Mouse (Mus musculus) forebrain, embryonic 11.5 days (tissue): Measurements from ENCODE around the gene Prdm10. TPM values are rescaled to one million over a fixed set of nuclear protein-coding genes. Genes with fewer than 3 reads are reported as not detected.

Experiments used
- ATAC-seq: fragments of 200-750 bp; cut with Nextera tagmentation; replicated peaks from 2 replicates; pipeline ENCODE4 v1.8.0; 2017; ENCODE audit warnings: moderate TSS enrichment; ENCODE audit not compliant: low FRiP score
- DNase-seq: peaks from one replicate; pipeline ENCODE4 v3.0.0-alpha.2; 2017; ENCODE audit warnings: low spot score
- H3K27ac ChIP-seq: fragments of 300-500 bp; sonication (generic); 2 replicates; pipeline ENCODE4 v1.5.1; 2014; ENCODE audit warnings: low read depth, low read length
- H3K27me3 ChIP-seq: fragments of 300-500 bp; sonication (generic); 2 replicates; pipeline ENCODE4 v1.6.1; 2014; ENCODE audit warnings: mild to moderate bottlenecking, low read length, mixed read lengths; ENCODE audit not compliant: control insufficient read depth, insufficient read depth
- H3K36me3 ChIP-seq: fragments of 300-500 bp; sonication (generic); 2 replicates; pipeline ENCODE4 v1.6.1; 2014; ENCODE audit warnings: mild to moderate bottlenecking, low read length, moderate library complexity, mixed read lengths; ENCODE audit not compliant: control insufficient read depth, insufficient read depth
- H3K4me1 ChIP-seq: fragments of 300-500 bp; sonication (generic); replicated peaks from 2 replicates; pipeline ENCODE4 v1.6.1; 2014; ENCODE audit warnings: low read length, mixed read lengths; ENCODE audit not compliant: control insufficient read depth, insufficient read depth
- H3K4me2 ChIP-seq: fragments of 300-500 bp; sonication (generic); 2 replicates; pipeline ENCODE4 v1.6.1; 2014; ENCODE audit warnings: low read depth, mild to moderate bottlenecking, low read length, moderate library complexity, mixed read lengths; ENCODE audit not compliant: severe bottlenecking
- H3K4me3 ChIP-seq: fragments of 300-500 bp; sonication (generic); 2 replicates; pipeline ENCODE4 v1.5.1; 2014; ENCODE audit warnings: low read depth, low read length
- H3K9ac ChIP-seq: fragments of 300-500 bp; sonication (generic); 2 replicates; pipeline ENCODE4 v1.6.1; 2014; ENCODE audit warnings: low read length
- H3K9me3 ChIP-seq: fragments of 300-500 bp; sonication (generic); 2 replicates; pipeline ENCODE4 v1.6.1; 2016; ENCODE audit warnings: low read length, mixed read lengths; ENCODE audit not compliant: control insufficient read depth
- WGBS: fragments of 180-500 bp; shearing (Covaris S2); extraction: QIAGEN DNeasy Blood & Tissue Kit; methylation state at CpG from one replicate; pipeline ENCODE4 v1.1.7; 2014; 5-methylcytosine and 5-hydroxymethylcytosine counted together
- polyA plus RNA-seq: library from polyadenylated mRNA; unstranded; fragments of >200 nt; fragmentation: Nextera tagmentation; extraction: Ambion mirVana; gene quantifications from 2 replicates; pipeline ENCODE4 v1.2.1, GENCODE M21; 2014

Gene Prdm10
- polyA plus RNA-seq, 1 experiment from 2014 or later = 10.1 TPM

DNA sequence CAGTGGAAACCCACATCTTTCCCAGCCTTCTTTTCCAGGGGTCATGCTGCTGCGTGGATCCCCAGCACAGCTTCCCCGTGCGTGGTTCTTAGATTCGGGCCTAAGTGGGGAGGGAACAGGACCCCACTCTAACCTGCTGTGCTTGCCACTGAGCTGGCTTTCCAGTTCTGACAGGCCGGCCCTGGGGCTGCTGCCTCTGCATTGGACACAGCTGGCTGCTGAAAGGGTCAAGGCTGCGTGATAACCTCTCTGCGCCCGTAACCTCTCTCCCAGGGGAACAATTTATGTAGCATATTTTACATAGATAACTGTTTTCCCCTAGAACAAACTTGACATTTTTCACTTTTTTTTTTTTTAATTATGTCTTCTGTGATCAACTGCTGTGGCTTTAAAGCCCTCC lies 84.7 kb downstream of the Prdm10 start:
- no peaks in the 10 kb centered on the region for H3K4me1 ChIP-seq
- WGBS = 89% methylated on average over 8 of the region's 8 CpGs
- ATAC-seq (no peak), DNase-seq (no peak)
- no peak overlapping the region for H3K4me3 ChIP-seq
- no peak overlapping the region for H3K27ac ChIP-seq
- H3K4me2 ChIP-seq = no peak overlapping the region
- no peak overlapping the region for H3K9ac ChIP-seq
- no peaks in the 10 kb centered on the region for H3K27me3 ChIP-seq
- H3K36me3 ChIP-seq = no peaks in the 10 kb centered on the region
- no peaks in the 10 kb centered on the region for H3K9me3 ChIP-seq

DNA sequence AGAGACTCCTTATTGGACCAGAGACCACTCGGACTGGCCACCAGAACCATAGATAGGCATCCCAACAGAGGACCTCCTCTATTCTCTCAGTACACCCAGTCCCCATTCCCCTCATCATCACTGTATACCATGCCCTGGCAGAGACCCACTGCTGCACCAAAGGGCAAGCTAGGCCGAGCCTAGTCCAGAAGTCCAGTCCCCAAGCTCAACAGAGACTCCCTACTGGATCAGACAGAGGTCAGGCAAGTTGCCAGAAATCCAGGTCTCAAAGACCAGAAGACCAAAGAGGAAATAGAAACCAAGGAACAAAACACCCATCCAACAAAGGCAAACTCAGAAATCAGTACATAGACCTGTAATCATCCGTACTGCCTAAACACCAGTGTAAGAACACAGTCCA lies 91.4 kb downstream of the Prdm10 start:
- H3K9ac ChIP-seq = no peak overlapping the region
- ATAC-seq = no peak
- H3K27me3 ChIP-seq = no peaks in the 10 kb centered on the region
- 88% methylated on average over 3 of the region's 3 CpGs for WGBS
- no peaks in the 10 kb centered on the region for H3K4me1 ChIP-seq
- H3K36me3 ChIP-seq = peaks cover 4% of the 10 kb centered on the region; the same call in 1 of the 2 replicates
- no peak overlapping the region for H3K4me2 ChIP-seq
- DNase-seq = no peak
- H3K9me3 ChIP-seq = no peaks in the 10 kb centered on the region; the same call in 1 of the 2 replicates
- H3K27ac ChIP-seq = no peak overlapping the region
- H3K4me3 ChIP-seq = no peak overlapping the region

DNA sequence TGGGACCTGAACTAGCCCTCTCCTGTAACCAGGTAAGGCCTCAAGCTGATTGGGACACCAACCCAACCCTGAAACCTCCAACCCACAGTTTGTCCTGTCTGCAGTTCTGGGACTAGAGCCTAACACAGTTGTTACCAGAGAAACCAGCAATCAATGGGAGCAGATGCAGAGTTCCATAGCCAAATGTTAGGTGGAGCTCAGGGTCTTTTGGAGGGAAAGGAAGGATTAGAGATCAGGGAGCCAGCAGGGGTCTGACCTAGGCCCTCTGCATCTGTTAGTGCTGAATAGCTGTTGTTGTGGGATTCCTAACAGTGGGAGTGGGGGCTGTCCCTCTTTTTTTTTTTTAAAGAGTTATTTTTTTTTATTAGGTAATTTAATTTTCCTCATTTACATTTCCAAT lies 96.3 kb downstream of the Prdm10 start:
- Histone ChIP-seq H3K27ac (no peak overlapping the region), H3K36me3 (no peaks in the 10 kb centered on the region; the same call in 1 of the 2 replicates), H3K4me2 (no peak overlapping the region), H3K9me3 (no peaks in the 10 kb centered on the region; the same call in 1 of the 2 replicates), H3K4me1 (no peaks in the 10 kb centered on the region), H3K27me3 (no peaks in the 10 kb centered on the region), H3K9ac (no peak overlapping the region), H3K4me3 (no peak overlapping the region)
- DNase-seq (no peak), ATAC-seq (no peak)

DNA sequence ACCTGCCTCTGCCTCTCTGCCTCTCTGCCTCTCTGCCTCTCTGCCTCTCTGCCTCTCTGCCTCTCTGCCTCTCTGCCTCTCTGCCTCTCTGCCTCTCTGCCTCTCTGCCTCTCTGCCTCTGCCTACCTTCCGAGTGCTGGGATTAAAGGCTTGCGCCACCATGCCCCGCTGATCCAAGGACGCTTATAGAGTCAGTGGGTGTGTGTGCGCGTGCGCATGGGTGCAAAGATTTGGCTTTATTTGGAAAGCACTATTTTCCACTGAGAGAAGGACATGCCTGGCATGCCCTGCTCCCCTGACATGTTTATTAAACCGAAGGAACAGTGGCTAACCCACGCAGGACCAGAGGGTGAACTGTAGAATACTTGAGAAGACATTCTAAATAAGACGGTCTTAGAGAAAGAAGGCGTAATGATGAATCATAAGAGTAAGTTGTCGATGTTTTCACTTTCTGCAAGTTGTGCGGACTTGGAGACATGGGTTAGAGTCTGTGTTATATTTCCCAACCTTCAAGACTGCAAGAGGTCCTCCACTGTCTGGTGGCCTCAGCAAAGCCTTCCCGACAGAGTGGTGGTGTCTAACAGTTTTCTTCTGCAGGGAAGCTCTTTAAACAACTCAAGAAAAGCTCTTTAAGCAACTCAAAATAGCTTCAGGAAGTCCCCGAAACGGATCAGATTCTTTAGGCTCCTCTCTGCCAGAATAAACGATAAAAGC lies 104.6 kb downstream of the Prdm10 start:
- peaks cover 6% of the 10 kb centered on the region for H3K4me1 ChIP-seq
- no peaks in the 10 kb centered on the region for H3K9me3 ChIP-seq
- H3K27me3 ChIP-seq = no peaks in the 10 kb centered on the region
- no peaks in the 10 kb centered on the region for H3K36me3 ChIP-seq
- no peak for DNase-seq
- no peak overlapping the region for H3K27ac ChIP-seq
- H3K4me2 ChIP-seq = no peak overlapping the region
- H3K9ac ChIP-seq = no peak overlapping the region
- no peak for ATAC-seq
- H3K4me3 ChIP-seq = peak overlapping the region; percentile 85; the same call in 1 of the 2 replicates
- 89% methylated on average over 17 of the region's 17 CpGs for WGBS

DNA sequence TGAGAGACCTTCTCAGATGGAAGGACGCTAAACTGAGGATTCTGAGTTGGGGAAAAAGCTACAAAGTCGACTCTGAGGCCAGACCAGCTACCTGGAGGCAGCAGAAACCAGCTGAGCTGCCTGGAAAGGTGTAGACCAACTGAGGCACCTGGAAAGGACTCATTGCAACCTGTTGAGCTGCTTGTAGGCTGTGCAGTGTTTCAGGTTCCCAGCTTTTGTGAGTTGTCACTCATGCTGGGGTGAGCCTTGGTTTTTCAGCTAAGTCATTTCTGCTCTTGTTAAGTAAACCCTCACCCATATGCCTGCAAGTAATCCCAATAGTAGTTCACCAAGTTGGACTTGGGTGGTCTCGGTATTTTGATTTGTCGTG lies 105.1 kb downstream of the Prdm10 start:
- no peaks in the 10 kb centered on the region for H3K27me3 ChIP-seq
- H3K9ac ChIP-seq = peak overlapping the region; percentile 82
- peak overlapping the region; percentile 58 for H3K4me2 ChIP-seq
- H3K9me3 ChIP-seq = no peaks in the 10 kb centered on the region
- no peak overlapping the region for H3K27ac ChIP-seq
- peaks cover 6% of the 10 kb centered on the region for H3K4me1 ChIP-seq
- no peak for DNase-seq
- no peak for ATAC-seq
- H3K36me3 ChIP-seq = peaks cover under 1% of the 10 kb centered on the region; the same call in 1 of the 2 replicates
- H3K4me3 ChIP-seq = peak overlapping the region; percentile 85
- 25% methylated on average over 4 of the region's 4 CpGs for WGBS

DNA sequence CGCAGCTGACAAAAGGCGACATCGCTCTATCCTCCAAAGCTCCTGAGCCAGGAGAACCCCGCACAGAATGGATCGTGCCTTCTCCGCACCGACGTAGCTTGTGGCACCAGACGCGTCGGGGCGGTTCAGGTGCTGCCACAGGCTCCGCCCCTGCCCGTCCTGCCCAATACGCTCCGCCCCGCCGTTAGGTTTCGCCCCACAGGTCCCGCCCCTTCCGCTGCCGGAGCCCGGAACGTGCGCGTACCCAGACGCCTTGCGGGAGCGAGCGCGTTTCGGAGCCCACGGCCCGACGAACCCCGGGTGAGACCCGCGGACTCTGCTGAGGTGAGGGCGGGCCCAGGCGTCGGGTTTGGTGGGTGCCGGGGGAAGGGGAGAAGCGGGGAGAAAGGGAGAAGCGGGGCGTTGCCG lies 105.6 kb downstream of the Prdm10 start, which contains the start of gene Nfrkb:
Gene Nfrkb, plus strand, starts transcription at position 246 of the 408 bp plus-strand sequence.
- Histone ChIP-seq H3K4me2 (peak within 1 kb of the TSS; percentile 58), H3K9me3 (no peaks in the 10 kb centered on the region), H3K27me3 (no peaks in the 10 kb centered on the region), H3K9ac (peak within 1 kb of the TSS; percentile 82), H3K4me3 (peak within 1 kb of the TSS; percentile 85), H3K36me3 (peaks cover 2% of the 10 kb centered on the region; the same call in 1 of the 2 replicates), H3K4me1 (peaks cover 6% of the 10 kb centered on the region), H3K27ac (no peak within 1 kb of the TSS)
- WGBS = 0% methylated on average over 38 of the region's 46 CpGs
- peak; percentile 97 for DNase-seq
- peak; percentile 98 for ATAC-seq

DNA sequence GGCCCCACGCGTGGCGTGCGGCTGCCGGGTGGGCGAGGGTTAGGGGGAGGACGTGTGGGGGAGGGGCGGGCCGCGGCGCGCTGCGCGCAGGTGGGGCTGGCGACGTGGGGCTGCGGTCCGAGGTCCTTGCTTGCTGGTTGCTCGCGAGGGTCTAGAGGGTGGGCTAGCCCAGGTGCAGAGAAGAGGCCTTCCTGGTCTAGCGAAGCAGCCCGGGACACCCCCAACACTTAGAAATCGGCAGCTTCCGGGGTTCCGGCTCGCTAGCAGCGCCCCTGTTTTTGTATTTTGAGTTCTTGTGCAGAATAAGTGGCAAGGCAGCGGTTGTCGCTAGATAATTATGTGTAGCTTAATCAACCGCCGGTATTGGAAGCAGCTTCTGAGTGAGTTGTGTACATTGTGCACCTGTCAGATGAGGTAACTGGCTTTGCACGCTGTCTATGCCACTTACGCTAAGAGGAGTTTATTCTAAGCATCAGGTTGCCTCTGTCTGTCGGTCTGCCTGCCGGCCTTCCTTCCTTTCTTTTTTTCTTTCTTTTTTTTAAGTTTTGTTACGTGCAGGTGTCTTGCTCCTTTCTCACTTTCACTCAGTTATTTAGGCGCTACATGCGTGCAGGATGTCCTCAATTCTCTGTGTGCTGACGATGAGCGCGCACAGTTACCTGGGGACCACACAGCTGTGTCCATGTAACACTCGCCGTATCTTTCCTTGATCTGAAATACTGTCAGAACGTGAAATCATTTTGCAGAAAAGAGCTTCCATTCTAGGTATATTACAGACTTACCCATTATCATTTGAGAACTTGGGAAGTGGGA lies 106.2 kb downstream of the Prdm10 start:
- H3K27ac ChIP-seq = no peak overlapping the region
- H3K36me3 ChIP-seq = peaks cover 2% of the 10 kb centered on the region
- DNase-seq = no peak

DNA sequence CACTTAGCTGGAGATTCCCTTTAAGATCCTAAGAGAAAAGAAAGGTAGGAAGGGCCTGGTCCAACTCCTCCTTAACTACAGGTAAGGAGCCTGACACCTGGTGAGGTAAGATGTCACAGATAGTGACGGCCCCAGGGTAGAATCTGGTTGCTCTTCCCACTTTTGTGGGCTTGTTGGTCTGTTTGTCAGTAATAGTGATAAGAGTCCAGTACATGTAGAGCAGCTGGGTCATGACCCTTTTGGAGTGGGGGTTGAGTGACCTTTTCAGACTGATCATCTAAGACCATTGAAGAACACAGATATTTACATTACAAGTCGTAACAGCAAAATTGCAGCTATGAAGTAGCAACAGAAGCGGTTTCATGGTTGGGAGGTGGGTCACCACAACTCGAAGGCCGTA lies 106.9 kb downstream of the Prdm10 start:
- WGBS = 89% methylated on average over 5 of the region's 5 CpGs
- H3K9me3 ChIP-seq = no peaks in the 10 kb centered on the region
- peaks cover 3% of the 10 kb centered on the region for H3K36me3 ChIP-seq
- ATAC-seq (no peak), DNase-seq (no peak)
- peaks cover 6% of the 10 kb centered on the region for H3K4me1 ChIP-seq
- peak overlapping the region; percentile 82; the same call in 1 of the 2 replicates for H3K9ac ChIP-seq
- H3K27me3 ChIP-seq = no peaks in the 10 kb centered on the region
- H3K27ac ChIP-seq = no peak overlapping the region
- H3K4me3 ChIP-seq = peak overlapping the region; percentile 85
- H3K4me2 ChIP-seq = peak overlapping the region; percentile 58

More for the DNA sequence above, 106.2 kb downstream of the Prdm10 start:
- Histone ChIP-seq H3K4me3 (peak overlapping the region; percentile 85), H3K4me2 (peak overlapping the region; percentile 58), H3K27me3 (no peaks in the 10 kb centered on the region), H3K9ac (peak overlapping the region; percentile 82), H3K4me1 (peaks cover 6% of the 10 kb centered on the region), H3K9me3 (no peaks in the 10 kb centered on the region)
- 11% methylated on average over 43 of the region's 44 CpGs for WGBS
- peak; percentile 83 for ATAC-seq
